Mouse (Mus musculus) brain, embryonic 14.5 days (tissue): Measurements from ENCODE around the gene Cyth3.

Experiments used
- CTCF ChIP-seq: fragments of 200-500 bp; IDR thresholded peaks from 2 replicates; pipeline ENCODE4 v1.5.1; 2012; ENCODE audit warnings: inconsistent platforms, mild to moderate bottlenecking, moderate library complexity, borderline replicate concordance; ENCODE audit not compliant: insufficient read depth, insufficient read length; ENCODE audit errors: extremely low read depth
- POLR2A ChIP-seq: fragments of 200-500 bp; IDR thresholded peaks from 2 replicates; pipeline ENCODE4 v1.6.1; 2012; ENCODE audit warnings: mild to moderate bottlenecking, inconsistent platforms, borderline replicate concordance; ENCODE audit not compliant: poor library complexity, insufficient read depth, insufficient read length, severe bottlenecking; ENCODE audit errors: extremely low read depth

GRCm38 (mm10) chr5:143656708-143657245, 34.5 kb downstream of the Cyth3 start:
- TF ChIP-seq CTCF (no peak), POLR2A (no peak)
